Mouse (Mus musculus) adrenal gland, postnatal 25 days (tissue): ENCODE measurements around the gene Tex37. TPM values are rescaled to one million over a fixed set of nuclear protein-coding genes. Genes with fewer than 3 reads are reported as not detected.
A peak's percentile ranks its signal among the peaks of the same experiment; 100 is the strongest.

Source experiments
- DNase-seq: peaks from one replicate; pipeline ENCODE4 v3.0.0; 2021; ENCODE audit warnings: mixed read lengths
- total RNA-seq: library from RNA; stranded (reverse); gene quantifications from 2 replicates; pipeline ENCODE4 v1.2.3, GENCODE M21; 2021

The Tex37 gene
- total RNA-seq, 1 experiment from 2014 or later: not detected

DNA sequence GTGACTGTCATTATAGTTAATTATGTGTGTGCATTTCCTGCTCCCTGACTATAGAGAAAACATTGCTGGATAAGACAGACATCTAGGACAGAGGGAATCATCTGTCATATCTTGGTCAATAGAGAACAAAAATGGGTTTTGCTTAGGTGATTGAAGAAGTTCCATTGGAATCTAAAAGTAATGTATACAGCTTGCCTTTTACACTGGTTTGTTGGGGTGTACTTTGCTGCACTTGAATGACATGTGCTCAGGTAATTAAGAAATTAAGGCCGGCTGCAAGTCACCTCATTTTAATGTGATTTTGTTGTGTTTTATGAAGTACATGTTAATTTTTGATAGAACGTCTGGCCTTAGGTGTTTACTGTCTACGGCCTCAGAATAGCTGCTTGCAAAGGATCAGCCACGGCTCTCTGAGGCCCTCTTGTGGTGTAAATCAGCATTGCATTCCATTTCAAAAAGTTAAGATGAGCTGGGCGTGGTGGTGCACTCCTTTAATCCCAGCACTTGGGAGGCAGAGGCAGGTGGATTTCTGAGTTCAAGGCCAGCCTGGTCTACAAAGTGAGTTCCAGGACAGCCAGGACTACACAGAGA lies 37.9 kb downstream of the Tex37 start:
- peak; percentile 59 for DNase-seq

DNA sequence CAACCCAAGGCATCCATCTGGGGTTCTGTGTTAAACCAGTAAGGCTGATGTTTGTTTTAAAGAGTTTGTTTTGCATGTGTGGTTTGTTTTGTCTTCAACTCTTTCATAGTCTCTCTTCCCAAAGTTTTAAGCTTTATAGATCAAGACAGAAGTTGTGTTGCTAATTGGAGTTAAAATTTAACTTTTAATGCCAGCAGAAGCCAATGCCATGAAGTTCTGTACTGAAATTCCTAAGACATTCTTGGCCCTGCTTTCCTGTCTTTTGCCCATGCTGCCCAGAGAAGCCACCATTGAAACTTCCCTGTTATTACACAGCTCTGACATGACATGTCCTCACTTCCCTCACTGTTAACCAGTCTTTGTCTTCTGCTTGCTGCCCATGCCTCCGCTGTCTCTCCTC lies 43.7 kb downstream of the Tex37 start:
- no peak for DNase-seq

DNA sequence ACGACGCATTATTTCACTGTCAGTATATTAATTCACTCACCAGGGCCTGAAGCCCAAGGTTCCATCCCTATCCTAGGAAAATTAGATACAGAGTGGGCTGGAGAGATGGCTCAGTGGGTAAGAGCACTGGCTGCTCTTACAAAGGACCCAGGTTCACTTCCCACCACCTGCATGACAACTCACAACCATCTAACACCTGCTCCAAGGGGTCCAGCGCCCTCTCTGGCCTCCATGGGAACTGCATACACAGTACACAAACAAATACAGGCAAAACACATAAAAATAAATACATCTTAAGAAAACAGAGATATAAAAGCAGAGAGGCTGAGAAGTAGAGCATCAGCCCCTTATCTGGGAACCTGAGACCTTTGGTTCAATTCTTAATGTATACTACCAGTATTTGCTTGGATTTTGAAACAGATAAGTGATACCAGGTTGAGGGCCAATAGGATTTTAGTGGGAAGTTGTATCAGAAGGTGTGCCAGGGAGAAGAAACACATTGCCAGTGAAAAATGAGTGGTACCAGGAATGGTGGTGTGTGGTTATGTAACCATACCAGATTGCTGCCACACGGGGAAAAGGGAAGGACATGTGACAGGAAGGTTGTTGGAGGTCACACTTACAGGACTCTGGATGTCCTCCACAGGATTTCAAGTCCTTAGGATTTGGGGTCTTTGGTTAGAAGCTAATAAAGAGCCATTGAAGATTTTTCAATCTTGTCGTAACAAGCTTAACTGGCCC lies 44.5 kb downstream of the Tex37 start:
- no peak for DNase-seq

DNA sequence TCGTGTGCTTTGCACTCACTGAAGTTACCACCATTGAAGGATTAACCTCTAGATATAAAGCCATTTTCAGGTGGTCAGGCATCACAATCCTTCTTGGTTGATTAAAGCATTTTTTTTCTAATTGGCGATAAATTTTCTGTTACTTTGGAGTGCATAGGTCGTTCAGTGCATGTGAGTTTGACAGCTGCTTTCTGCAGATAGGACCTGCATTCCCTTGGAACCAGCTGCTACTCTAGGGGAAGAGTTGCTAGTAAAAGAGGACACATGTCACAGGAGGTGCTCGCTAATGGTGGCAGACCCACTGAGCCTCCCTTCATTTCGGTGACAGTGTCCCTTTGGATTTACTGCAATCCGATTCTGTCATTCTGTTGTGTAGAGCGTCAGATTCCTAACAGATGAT lies 46.2 kb downstream of the Tex37 start:
- DNase-seq: no peak

DNA sequence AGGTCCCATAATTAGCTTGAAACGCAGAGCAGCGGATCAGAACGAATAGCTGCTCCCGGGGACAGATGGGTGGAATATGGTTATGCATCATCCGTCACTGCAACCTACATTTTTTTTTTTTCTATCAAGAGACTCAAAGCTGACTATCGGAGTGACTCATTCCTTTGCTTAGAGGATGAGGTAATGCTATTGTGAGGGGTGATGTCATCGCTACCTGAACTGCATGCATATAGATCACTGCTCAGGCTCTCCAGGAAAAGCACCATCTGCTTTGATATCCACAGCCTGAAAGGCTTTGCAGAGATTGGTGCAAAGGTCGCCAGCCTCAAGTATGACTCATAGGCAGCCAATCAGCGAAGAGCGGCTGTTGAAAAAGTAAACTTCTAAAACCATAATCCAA lies 46.6 kb downstream of the Tex37 start:
- peak; percentile 26 for DNase-seq

DNA sequence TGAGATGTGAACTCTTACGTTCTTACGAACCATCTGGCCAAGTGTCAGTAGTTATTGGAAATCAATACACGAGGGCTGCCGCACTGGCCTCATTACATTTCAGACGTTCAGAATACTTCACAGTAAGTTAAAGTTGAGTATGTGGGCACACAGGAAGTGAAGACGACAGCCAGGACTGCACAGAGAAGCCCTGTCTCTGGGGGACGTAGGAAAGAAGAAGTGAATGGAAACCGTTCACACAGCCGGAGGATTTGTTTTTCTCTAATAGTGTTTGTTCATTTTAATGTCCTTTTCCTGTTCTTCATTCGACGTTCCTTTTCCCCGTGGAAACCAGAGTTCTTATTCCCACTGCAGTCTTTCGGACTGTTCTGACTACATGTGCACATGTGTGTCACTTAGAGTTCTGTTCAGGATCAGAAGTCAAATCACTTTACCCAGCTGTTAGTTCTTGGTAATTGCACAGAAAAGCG lies 47.2 kb downstream of the Tex37 start:
- no peak for DNase-seq

DNA sequence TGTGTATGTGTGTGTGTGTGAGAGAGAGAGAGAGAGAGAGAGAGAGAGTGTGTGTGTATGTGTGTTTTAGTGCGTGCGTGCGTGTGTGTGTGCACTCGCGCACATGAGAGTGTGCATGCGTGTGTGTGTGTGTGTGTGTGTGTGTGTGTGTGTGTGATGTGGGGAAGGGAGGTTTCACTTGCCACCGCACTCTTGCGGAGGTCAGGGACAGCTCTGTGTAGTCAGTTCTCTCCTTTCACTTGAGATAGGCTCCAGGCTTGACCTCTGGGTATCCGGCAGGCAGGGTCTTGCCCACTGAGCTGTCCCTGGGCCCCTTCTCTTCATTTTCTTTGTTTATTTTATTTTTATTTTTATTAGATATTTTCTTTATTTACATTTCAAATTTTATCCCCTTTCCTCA lies 51.4 kb downstream of the Tex37 start:
- no peak for DNase-seq

DNA sequence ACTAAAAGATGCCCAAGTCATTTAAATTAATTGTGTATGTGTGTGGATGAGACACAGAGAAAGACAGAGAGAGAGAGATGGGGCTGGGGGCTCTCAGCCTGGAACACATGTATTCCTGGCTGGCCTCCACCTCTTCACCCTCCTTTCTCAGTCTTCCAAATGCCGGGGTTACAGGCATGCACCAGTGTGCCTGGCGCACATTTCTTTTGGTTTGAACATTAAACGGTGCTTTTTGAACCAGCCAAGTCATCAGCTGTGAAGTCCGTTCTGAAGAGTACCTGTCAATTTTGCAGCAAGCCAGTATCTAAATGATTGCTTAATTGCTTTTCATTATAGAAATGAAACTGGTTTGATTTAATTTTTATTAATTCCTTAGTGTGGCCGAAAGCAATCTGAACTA lies 52.0 kb downstream of the Tex37 start:
- DNase-seq: no peak

DNA sequence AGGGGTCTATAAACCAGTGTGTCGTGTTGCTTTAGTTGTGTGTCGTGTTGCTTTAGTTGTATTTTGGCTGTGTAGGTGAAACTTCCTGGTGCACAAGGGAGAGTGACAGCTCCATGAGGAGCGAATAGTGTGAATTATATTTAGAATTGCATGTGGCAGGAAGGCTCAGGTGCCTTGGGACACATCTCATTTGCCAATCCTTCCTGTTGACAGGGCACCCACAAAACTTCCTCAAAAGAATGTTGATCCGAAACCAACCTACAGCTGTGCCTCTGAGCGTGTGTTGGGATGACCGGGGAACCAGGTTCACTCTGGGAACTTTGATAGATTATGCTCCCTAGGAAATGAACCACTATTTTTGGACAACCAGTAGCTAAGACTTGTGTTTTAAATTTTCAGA lies 54.4 kb downstream of the Tex37 start:
- no peak for DNase-seq

Other genes starting within 250 kb of the Tex37 start
- gene Rpia, start 126.7 kb downstream of the Tex37 start, total RNA-seq: 22.0 and 26.2 TPM in 2 replicates
- gene Eif2ak3, start 74.4 kb downstream of the Tex37 start, total RNA-seq: 19.1 and 22.6 TPM in 2 replicates
- not detected in 2 replicates for gene Foxi3, start 37.6 kb upstream of the Tex37 start, total RNA-seq
- gene Thnsl2, start 225.5 kb upstream of the Tex37 start, total RNA-seq: 15.9 and 22.8 TPM in 2 replicates